Mouse (Mus musculus): Measurements from ENCODE around the gene Maml3. TPM values are rescaled to one million over a fixed set of nuclear protein-coding genes. Genes with fewer than 3 reads are reported as not detected.

Gene Maml3
- total and polyA plus RNA-seq, 3 experiments = 0.81 to 1.8 (median 0.98) TPM

GRCm38 (mm10) chr3:51952728-51953623 lies 151.9 kb downstream of the Maml3 start:
- Histone ChIP-seq H3K4me2 (ENCODE audit: insufficient read depth, low read depth, poor library complexity, severe bottlenecking) (no peak overlapping the region), H3K9me3 (replicated peaks; ENCODE audit: low read length) (no peaks in the 10 kb centered on the region), H3K4me1 (ENCODE audit: control insufficient read depth in 1 of 2, insufficient read depth in 2 of 2) (no peaks in the 10 kb centered on the region), H3K79me2 (replicated peaks; ENCODE audit: control insufficient read depth, extremely low read depth, insufficient read depth, poor library complexity, severe bottlenecking) (no peaks in the 10 kb centered on the region), H3K9ac (ENCODE audit: insufficient read depth, low read depth) (no peak overlapping the region), H3K27me3 (replicated peaks) (no peaks in the 10 kb centered on the region), H3K36me3 (replicated peaks in 1 of 2; ENCODE audit: control insufficient read depth in 1 of 2, insufficient read depth in 1 of 2, low read length in 1 of 2) (no peaks in the 10 kb centered on the region), H3K27ac (ENCODE audit: insufficient read depth, low read depth) (no peak overlapping the region), H3K4me3 (replicated peaks in 1 of 3; ENCODE audit: low read depth in 2 of 3, low read length in 2 of 3, poor library complexity in 1 of 3) (no peak overlapping the region)
- dilution Hi-C loops (cut with MboI; ENCODE audit: extremely low pct_ligation_motif_present, extremely low pct_unique_long_range_greater_than_20kb, low sequenced_read_pairs) = no loop called here
- DNase-seq (ENCODE audit: extremely low read depth) = no peak
- TF ChIP-seq ZMIZ1 (IDR thresholded peaks at IDR 0.05; ENCODE audit: low read depth, low read length) (no peak), BHLHE40 (IDR thresholded peaks at IDR 0.05; ENCODE audit: low read depth, low read length) (no peak), CTCF (conservative IDR thresholded peaks at IDR 0.05 in 1 of 2, IDR thresholded peaks at IDR 0.05 in 1 of 2; ENCODE audit: low read depth in 2 of 2, low read length in 2 of 2) (no peak), TCF12 (IDR thresholded peaks at IDR 0.05; ENCODE audit: low read depth, low read length) (no peak)
- in situ Hi-C loops (cut with MboI; ENCODE audit: low pct_ligation_motif_present, low pct_unique_long_range_greater_than_20kb, low sequenced_read_pairs) = no loop called here

- H3K4me1 ChIP-seq (ENCODE audit: control insufficient read depth in 1 of 2, insufficient read depth in 2 of 2) = no peaks in the 10 kb centered on the region
- in situ Hi-C loops (cut with MboI; ENCODE audit: low pct_ligation_motif_present, low pct_unique_long_range_greater_than_20kb, low sequenced_read_pairs) = no loop called here
- H3K27ac ChIP-seq (ENCODE audit: insufficient read depth, low read depth) = no peak overlapping the region
- dilution Hi-C loops (cut with MboI; ENCODE audit: extremely low pct_ligation_motif_present, extremely low pct_unique_long_range_greater_than_20kb, low sequenced_read_pairs) = no loop called here
- no peak overlapping the region for H3K9ac ChIP-seq (ENCODE audit: insufficient read depth, low read depth)
- H3K4me2 ChIP-seq (ENCODE audit: insufficient read depth, low read depth, poor library complexity, severe bottlenecking) = no peak overlapping the region
- H3K36me3 ChIP-seq (replicated peaks in 1 of 2; ENCODE audit: control insufficient read depth in 1 of 2, insufficient read depth in 1 of 2, low read length in 1 of 2) = no peaks in the 10 kb centered on the region
- H3K9me3 ChIP-seq (replicated peaks; ENCODE audit: low read length) = no peaks in the 10 kb centered on the region
- H3K79me2 ChIP-seq (replicated peaks; ENCODE audit: control insufficient read depth, extremely low read depth, insufficient read depth, poor library complexity, severe bottlenecking) = no peaks in the 10 kb centered on the region
- no peak overlapping the region for H3K4me3 ChIP-seq (replicated peaks in 1 of 3; ENCODE audit: low read depth in 2 of 3, low read length in 2 of 3, poor library complexity in 1 of 3)
- H3K27me3 ChIP-seq (replicated peaks) = no peaks in the 10 kb centered on the region
- TF ChIP-seq UBTF (IDR thresholded peaks at IDR 0.05; ENCODE audit: low read depth, low read length) (no peak), GABPA (IDR thresholded peaks at IDR 0.05; ENCODE audit: insufficient replicate concordance, low read depth, low read length) (no peak), PAX5 (IDR thresholded peaks at IDR 0.05; ENCODE audit: low read length) (no peak)
- DNase-seq (ENCODE audit: extremely low read depth) = no peak
Measured at GRCm38 (mm10) chr3:51952267-51952666, 152.6 kb downstream of the Maml3 start.

- H3K27ac ChIP-seq (ENCODE audit: insufficient read depth, low read depth) = no peak overlapping the region
- no peak overlapping the region for H3K9ac ChIP-seq (ENCODE audit: insufficient read depth, low read depth)
- H3K4me1 ChIP-seq (ENCODE audit: control insufficient read depth in 1 of 2, insufficient read depth in 2 of 2) = peaks cover 0 to 4% of the 10 kb centered on the region in 2 experiments; a peak in 1 of 4 replicates
- H3K79me2 ChIP-seq (replicated peaks; ENCODE audit: control insufficient read depth, extremely low read depth, insufficient read depth, poor library complexity, severe bottlenecking) = no peaks in the 10 kb centered on the region
- no peaks in the 10 kb centered on the region for H3K9me3 ChIP-seq (replicated peaks; ENCODE audit: low read length)
- no peak for DNase-seq (ENCODE audit: extremely low read depth)
- no peak overlapping the region for H3K4me2 ChIP-seq (ENCODE audit: insufficient read depth, low read depth, poor library complexity, severe bottlenecking)
- H3K27me3 ChIP-seq (replicated peaks) = no peaks in the 10 kb centered on the region
- dilution Hi-C loops (cut with MboI; ENCODE audit: extremely low pct_ligation_motif_present, extremely low pct_unique_long_range_greater_than_20kb, low sequenced_read_pairs) = no loop called here
- TF ChIP-seq USF2 (conservative IDR thresholded peaks at IDR 0.05; ENCODE audit: low read depth, low read length) (no peak), MAZ (IDR thresholded peaks at IDR 0.05; ENCODE audit: low read depth, low read length) (no peak)
- in situ Hi-C loops (cut with MboI; ENCODE audit: low pct_ligation_motif_present, low pct_unique_long_range_greater_than_20kb, low sequenced_read_pairs) = no loop called here
- no peaks in the 10 kb centered on the region for H3K36me3 ChIP-seq (replicated peaks in 1 of 2; ENCODE audit: control insufficient read depth in 1 of 2, insufficient read depth in 1 of 2, low read length in 1 of 2)
- no peak overlapping the region for H3K4me3 ChIP-seq (replicated peaks in 1 of 3; ENCODE audit: low read depth in 2 of 3, low read length in 2 of 3, poor library complexity in 1 of 3)
Measured at GRCm38 (mm10) chr3:51949651-51950050, 155.2 kb downstream of the Maml3 start.

All from CH12.LX (cell line).